ENCODE assay signal across 17 mouse cellular contexts in the genomic region with DNA sequence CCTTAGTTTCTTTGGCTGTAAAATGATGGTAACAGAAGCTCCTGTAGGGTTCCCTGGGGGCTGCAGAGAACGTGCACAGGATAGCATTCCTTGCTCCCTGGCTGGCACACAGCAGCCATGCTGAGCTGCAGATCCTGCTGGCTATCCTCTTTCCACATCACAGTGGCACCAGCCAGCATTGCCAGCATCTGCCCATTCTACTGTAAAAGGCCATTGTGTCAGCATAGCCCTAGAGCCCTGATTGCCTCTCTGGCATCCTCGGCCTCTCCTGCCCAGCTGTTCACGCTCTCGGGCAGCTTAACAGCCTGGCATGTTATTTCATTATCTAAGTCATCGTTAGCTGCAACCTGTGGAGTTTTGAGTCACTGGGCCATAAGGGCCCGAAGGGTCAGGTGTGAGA.
A peak's percentile ranks its signal among the peaks of the same experiment; 100 is the strongest.
DNase-seq lines count a peak whose midpoint lies in the region; ATAC-seq and TF ChIP-seq lines count a peak whose summit lies in the region.
"Had no signal": no experiment of that assay in that cellular context is flagged by ENCODE, and none has a peak within 500 bp of the region (broad histone marks: within the 10 kb centered on the region; RNA-seq: fewer than 3 reads in every experiment).

No protein-coding gene starts in this region.

- no peak for TF ChIP-seq CTCF in hindbrain, postnatal 0 days (IDR thresholded peaks at IDR 0.05; ENCODE audit: low read depth)

- no peaks in the 10 kb centered on the region for H3K36me3 ChIP-seq in forebrain, embryonic 10.5 days (replicated peaks)
- no peaks in the 10 kb centered on the region for H3K36me3 ChIP-seq in forebrain, embryonic 15.5 days
- no peaks in the 10 kb centered on the region for H3K36me3 ChIP-seq in midbrain, embryonic 10.5 days
- no peaks in the 10 kb centered on the region for H3K36me3 ChIP-seq in midbrain, embryonic 16.5 days (ENCODE audit: control insufficient read depth, insufficient read depth, low read length)
- H3K36me3 ChIP-seq in hindbrain, postnatal 0 days (ENCODE audit: insufficient read depth, low read length) = no peaks in the 10 kb centered on the region

- H3K9ac ChIP-seq in forebrain, embryonic 15.5 days (replicated peaks) = no peak overlapping the region
- no peak overlapping the region for H3K9ac ChIP-seq in midbrain, embryonic 16.5 days (ENCODE audit: low read depth, low read length)
- no peak overlapping the region for H3K9ac ChIP-seq in hindbrain, postnatal 0 days (replicated peaks; ENCODE audit: low read length)
- H3K9ac ChIP-seq: liver, embryonic 14.5 days had no signal

- H3K9me3 ChIP-seq in forebrain, embryonic 10.5 days = no peaks in the 10 kb centered on the region
- H3K9me3 ChIP-seq in forebrain, embryonic 15.5 days = no peaks in the 10 kb centered on the region
- H3K9me3 ChIP-seq in midbrain, embryonic 10.5 days (replicated peaks) = no peaks in the 10 kb centered on the region
- no peaks in the 10 kb centered on the region for H3K9me3 ChIP-seq in midbrain, embryonic 16.5 days (replicated peaks; ENCODE audit: control insufficient read depth, low read length, poor library complexity, severe bottlenecking)
- no peaks in the 10 kb centered on the region for H3K9me3 ChIP-seq in hindbrain, postnatal 0 days (ENCODE audit: low read length)

- DNase-seq in forebrain, embryonic 10.5 days (ENCODE audit: extremely low spot score, low spot score) = peak; percentile 13
- DNase-seq in midbrain, embryonic 10.5 days (ENCODE audit: low spot score) = no peak
- DNase-seq in hindbrain, postnatal 0 days (ENCODE audit: low spot score) = peak; percentile 36
- peak; percentile 62 for DNase-seq in retina, postnatal 1 day
- DNase-seq: adrenal gland, postnatal 14 days; gastrocnemius, postnatal 25 days; heart, postnatal 14 days; thymus, adult 18-20 months had no signal

- no peak overlapping the region for H3K4me3 ChIP-seq in forebrain, embryonic 10.5 days
- H3K4me3 ChIP-seq in forebrain, embryonic 15.5 days = no peak overlapping the region
- H3K4me3 ChIP-seq in midbrain, embryonic 10.5 days = no peak overlapping the region
- no peak overlapping the region for H3K4me3 ChIP-seq in midbrain, embryonic 16.5 days (ENCODE audit: low read depth, low read length)
- H3K4me3 ChIP-seq in hindbrain, postnatal 0 days (ENCODE audit: low read length) = no peak overlapping the region
- H3K4me3 ChIP-seq: erythroblast, embryonic 14.5 days had no signal

- WGBS in forebrain, embryonic 10.5 days = 70% methylated on average over 6 of the region's 6 CpGs
- WGBS in forebrain, embryonic 15.5 days = 37% methylated on average over 6 of the region's 6 CpGs
- 82% methylated on average over 6 of the region's 6 CpGs for WGBS in midbrain, embryonic 10.5 days
- WGBS in midbrain, embryonic 16.5 days = 49% methylated on average over 6 of the region's 6 CpGs
- 32% methylated on average over 6 of the region's 6 CpGs for WGBS in hindbrain, postnatal 0 days

- H3K27me3 ChIP-seq in forebrain, embryonic 10.5 days (ENCODE audit: poor library complexity, severe bottlenecking) = no peaks in the 10 kb centered on the region
- no peaks in the 10 kb centered on the region for H3K27me3 ChIP-seq in forebrain, embryonic 15.5 days
- H3K27me3 ChIP-seq in midbrain, embryonic 10.5 days (ENCODE audit: low read depth, poor library complexity, severe bottlenecking) = no peaks in the 10 kb centered on the region
- H3K27me3 ChIP-seq in midbrain, embryonic 16.5 days (ENCODE audit: control insufficient read depth, insufficient read depth, low read depth, low read length) = no peaks in the 10 kb centered on the region
- H3K27me3 ChIP-seq in hindbrain, postnatal 0 days (ENCODE audit: insufficient read depth, low read length) = no peaks in the 10 kb centered on the region
- H3K27me3 ChIP-seq: Patski had no signal

- peaks cover 27% of the 10 kb centered on the region for H3K4me1 ChIP-seq in forebrain, embryonic 10.5 days
- H3K4me1 ChIP-seq in forebrain, embryonic 15.5 days = peaks cover 25% of the 10 kb centered on the region
- peaks cover 19% of the 10 kb centered on the region for H3K4me1 ChIP-seq in midbrain, embryonic 10.5 days
- H3K4me1 ChIP-seq in midbrain, embryonic 16.5 days (ENCODE audit: control insufficient read depth, insufficient read depth, low read length) = peaks cover 8% of the 10 kb centered on the region
- H3K4me1 ChIP-seq in hindbrain, postnatal 0 days (ENCODE audit: insufficient read depth, low read length) = peaks cover 12% of the 10 kb centered on the region

- no peak overlapping the region for H3K4me2 ChIP-seq in forebrain, embryonic 15.5 days (replicated peaks)
- H3K4me2 ChIP-seq in midbrain, embryonic 16.5 days (ENCODE audit: low read length) = no peak overlapping the region
- H3K4me2 ChIP-seq in hindbrain, postnatal 0 days (ENCODE audit: low read depth, low read length) = no peak overlapping the region
- H3K4me2 ChIP-seq: heart, embryonic 11.5 days had no signal

- ATAC-seq in forebrain, embryonic 15.5 days (replicated peaks) = no peak
- ATAC-seq in midbrain, embryonic 16.5 days = no peak
- ATAC-seq in hindbrain, postnatal 0 days = peak; percentile 43; the same call in 1 of the 2 replicates
- ATAC-seq in CD4-positive, CD25-positive, alpha-beta regulatory T cell, adult 4 months = no peak
- no peak for ATAC-seq in megakaryocyte, adult 5-6 weeks (ENCODE audit: poor library complexity, severe bottlenecking)
- ATAC-seq: activated CD4-positive, CD25-positive, alpha-beta regulatory T cell, adult 4 months; Patski had no signal

- H3K27ac ChIP-seq in forebrain, embryonic 10.5 days = peak overlapping the region; percentile 45
- no peak overlapping the region for H3K27ac ChIP-seq in forebrain, embryonic 15.5 days (replicated peaks)
- peak overlapping the region; percentile 0; the same call in 1 of the 2 replicates for H3K27ac ChIP-seq in midbrain, embryonic 10.5 days (replicated peaks)
- H3K27ac ChIP-seq in midbrain, embryonic 16.5 days (ENCODE audit: low read length) = no peak overlapping the region
- peak overlapping the region; percentile 74 for H3K27ac ChIP-seq in hindbrain, postnatal 0 days
- H3K27ac ChIP-seq: liver, embryonic 14.5 days had no signal

Comparison
In these comparisons a context has a peak if more than half of its experiments do, and no peak if none do; other contexts are left out.
1. H3K27ac ChIP-seq: peak in forebrain, embryonic 10.5 days (single experiment), midbrain, embryonic 10.5 days (single experiment) and hindbrain, postnatal 0 days (single experiment); none in forebrain, embryonic 15.5 days (single experiment) and midbrain, embryonic 16.5 days (single experiment).